Mouse (Mus musculus): ENCODE measurements at regions not wholly inside any gene's neighbourhood (a gene's known extent, or its start where the extent isn't known, plus 50 kb on each side); places are given as distances from the start of the nearest gene placed in this dataset.

- peak; percentile 57 for DNase-seq (ENCODE audit: low read depth, low spot score)
Observed at GRCm38 (mm10) chr6:78115079-78115478, 135.6 kb upstream of the Ctnna2 start.

- no peak for DNase-seq (ENCODE audit: low read depth, low spot score)
Observed at GRCm38 (mm10) chr6:78082528-78082927, 103.0 kb upstream of the Ctnna2 start.

DNA sequence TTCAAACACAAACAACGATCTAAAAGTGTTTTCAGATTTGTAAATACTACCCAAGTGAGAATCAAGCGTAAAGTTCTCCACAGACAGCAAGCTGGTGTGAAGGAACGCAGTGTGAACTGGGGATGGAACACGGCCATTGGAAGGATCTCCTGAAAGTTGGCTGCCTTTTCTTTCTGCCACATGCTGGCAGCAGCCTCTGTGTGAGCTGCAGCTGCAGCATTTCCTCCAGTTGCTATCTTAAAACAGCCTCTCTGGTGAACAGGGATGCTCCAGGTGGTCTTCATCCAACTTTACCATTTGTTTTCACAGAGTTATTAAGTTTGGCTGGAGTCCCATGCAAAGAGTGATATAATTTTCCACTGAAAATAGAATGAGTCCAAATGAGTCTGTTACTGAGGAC, 99.4 kb upstream of the Ctnna2 start:
- DNase-seq (ENCODE audit: low read depth, low spot score): no peak

- DNase-seq (ENCODE audit: low read depth, low spot score): no peak
Observed at GRCm38 (mm10) chr6:78066323-78066722, 86.8 kb upstream of the Ctnna2 start.

DNA sequence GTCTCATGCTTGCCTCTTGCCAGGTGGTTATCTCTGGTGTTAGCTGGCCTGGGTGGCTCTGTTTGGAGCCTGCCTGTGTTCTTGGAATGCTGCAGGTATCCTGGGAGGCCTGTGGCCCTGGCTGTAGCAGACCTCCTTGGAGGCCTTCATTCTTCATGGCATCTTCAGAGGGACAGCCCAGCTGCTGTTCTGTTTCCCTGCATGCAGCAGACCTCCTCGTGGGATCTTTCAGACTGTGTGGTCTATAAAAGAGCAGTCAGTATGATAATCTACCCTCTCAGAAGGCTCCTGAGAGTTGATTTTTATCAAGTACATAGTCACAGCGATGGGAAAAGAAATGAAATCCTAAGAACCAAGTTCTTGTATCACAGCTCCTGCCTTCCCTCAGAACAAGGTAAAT, 86.2 kb upstream of the Ctnna2 start:
- DNase-seq (ENCODE audit: low read depth, low spot score): no peak

Data from R1 (cell line).